Mouse (Mus musculus): ENCODE measurements around the gene Npas3.

The Npas3 gene

GRCm38 (mm10) chr12:53852432-53852831, 604.0 kb downstream of the Npas3 start:
- DNase-seq (ENCODE audit: low read depth, low spot score), result no peak

GRCm38 (mm10) chr12:53860176-53860575, 611.7 kb downstream of the Npas3 start:
- no peak for DNase-seq (ENCODE audit: low read depth, low spot score)

- no peak for DNase-seq (ENCODE audit: low read depth, low spot score)
Observed at GRCm38 (mm10) chr12:53862281-53862680, 613.8 kb downstream of the Npas3 start.

GRCm38 (mm10) chr12:53864436-53865136, 616.1 kb downstream of the Npas3 start:
- DNase-seq (ENCODE audit: low read depth, low spot score), result no peak

GRCm38 (mm10) chr12:53865691-53866090, 617.2 kb downstream of the Npas3 start:
- no peak for DNase-seq (ENCODE audit: low read depth, low spot score)

GRCm38 (mm10) chr12:53869981-53870380, 621.5 kb downstream of the Npas3 start:
- DNase-seq (ENCODE audit: low read depth, low spot score), result no peak

GRCm38 (mm10) chr12:53875226-53875625, 626.7 kb downstream of the Npas3 start:
- DNase-seq (ENCODE audit: low read depth, low spot score), result no peak

GRCm38 (mm10) chr12:53876693-53877092, 628.2 kb downstream of the Npas3 start:
- no peak for DNase-seq (ENCODE audit: low read depth, low spot score)

GRCm38 (mm10) chr12:53881684-53882083, 633.2 kb downstream of the Npas3 start:
- DNase-seq (ENCODE audit: low read depth, low spot score), result no peak

GRCm38 (mm10) chr12:53882863-53883262, 634.4 kb downstream of the Npas3 start:
- no peak for DNase-seq (ENCODE audit: low read depth, low spot score)

GRCm38 (mm10) chr12:53888624-53889023, 640.1 kb downstream of the Npas3 start:
- DNase-seq (ENCODE audit: low read depth, low spot score), result no peak

GRCm38 (mm10) chr12:53895909-53896308, 647.4 kb downstream of the Npas3 start:
- DNase-seq (ENCODE audit: low read depth, low spot score), result no peak

GRCm38 (mm10) chr12:53908761-53909160, 660.3 kb downstream of the Npas3 start:
- DNase-seq (ENCODE audit: low read depth, low spot score), result no peak

GRCm38 (mm10) chr12:53910192-53910591, 661.7 kb downstream of the Npas3 start:
- no peak for DNase-seq (ENCODE audit: low read depth, low spot score)

- no peak for DNase-seq (ENCODE audit: low read depth, low spot score)
Observed at GRCm38 (mm10) chr12:53922153-53922552, 673.7 kb downstream of the Npas3 start.

- DNase-seq (ENCODE audit: low read depth, low spot score), result no peak
Observed at GRCm38 (mm10) chr12:53948826-53949225, 700.3 kb downstream of the Npas3 start.

GRCm38 (mm10) chr12:53962004-53962403, 713.5 kb downstream of the Npas3 start:
- no peak for DNase-seq (ENCODE audit: low read depth, low spot score)

- DNase-seq (ENCODE audit: low read depth, low spot score), result no peak
Observed at GRCm38 (mm10) chr12:53963534-53963933, 715.1 kb downstream of the Npas3 start.

- DNase-seq (ENCODE audit: low read depth, low spot score), result no peak
Observed at GRCm38 (mm10) chr12:53969378-53970174, 721.1 kb downstream of the Npas3 start.

GRCm38 (mm10) chr12:53970721-53971120, 722.2 kb downstream of the Npas3 start:
- no peak for DNase-seq (ENCODE audit: low read depth, low spot score)

GRCm38 (mm10) chr12:53973414-53973813, 724.9 kb downstream of the Npas3 start:
- no peak for DNase-seq (ENCODE audit: low read depth, low spot score)

GRCm38 (mm10) chr12:53981575-53982507, 733.4 kb downstream of the Npas3 start:
- no peak for DNase-seq (ENCODE audit: low read depth, low spot score)

All from CD4-positive helper T cell, adult 2 months (primary cell).